Mouse (Mus musculus): ENCODE measurements around the gene Cst9.

- TF ChIP-seq CTCF (IDR thresholded peaks at IDR 0.05; ENCODE audit: low read depth, low read length) (no peak), EP300 (IDR thresholded peaks at IDR 0.05; ENCODE audit: insufficient read depth, low read depth, low read length) (no peak), POLR2A (IDR thresholded peaks at IDR 0.05; ENCODE audit: insufficient read depth, low read length) (no peak)
These were observed 43.7 kb downstream of the Cst9 start for GRCm38 (mm10) chr2:148878641-148879130.
